Mouse (Mus musculus) hindbrain, embryonic 15.5 days (tissue): ENCODE results near the gene Igfbp1. TPM values are rescaled to one million over a fixed set of nuclear protein-coding genes. Genes with fewer than 3 reads are reported as not detected.

Experiments used
- ATAC-seq: fragments of 200-750 bp; cut with Nextera tagmentation; 2 replicates; pipeline ENCODE4 v1.8.0; 2017; ENCODE audit warnings: low read depth, moderate number of reproducible peaks, moderate TSS enrichment; ENCODE audit not compliant: low FRiP score
- H3K27ac ChIP-seq: fragments of 300-500 bp; sonication (generic); replicated peaks from 2 replicates; pipeline ENCODE4 v1.5.1; 2015; ENCODE audit warnings: mild to moderate bottlenecking, inconsistent platforms
- H3K27me3 ChIP-seq: fragments of 300-500 bp; sonication (generic); 2 replicates; pipeline ENCODE4 v1.6.1; 2015; ENCODE audit warnings: control low read depth, inconsistent platforms
- H3K36me3 ChIP-seq: fragments of 300-500 bp; sonication (generic); 2 replicates; pipeline ENCODE4 v1.6.1; 2015; ENCODE audit warnings: control low read depth, inconsistent platforms
- H3K4me1 ChIP-seq: fragments of 300-500 bp; sonication (generic); replicated peaks from 2 replicates; pipeline ENCODE4 v1.6.1; 2015; ENCODE audit warnings: control low read depth, inconsistent platforms
- H3K4me2 ChIP-seq: fragments of 300-500 bp; sonication (generic); 2 replicates; pipeline ENCODE4 v1.6.1; 2015; ENCODE audit warnings: moderate library complexity, mild to moderate bottlenecking, inconsistent platforms
- H3K4me3 ChIP-seq: fragments of 300-500 bp; sonication (generic); 2 replicates; pipeline ENCODE4 v1.5.1; 2015; ENCODE audit warnings: mild to moderate bottlenecking, inconsistent platforms
- H3K9ac ChIP-seq: fragments of 300-500 bp; sonication (generic); 2 replicates; pipeline ENCODE4 v1.6.1; 2015; ENCODE audit warnings: inconsistent platforms
- H3K9me3 ChIP-seq: fragments of 300-500 bp; sonication (generic); 2 replicates; pipeline ENCODE4 v1.6.1; 2016; ENCODE audit warnings: control low read depth, inconsistent platforms
- WGBS: fragments of 180-500 bp; shearing (Covaris S2); methylation state at CpG from one replicate; pipeline ENCODE4 v1.1.7; 2015; 5-methylcytosine and 5-hydroxymethylcytosine counted together
- polyA plus RNA-seq: library from polyadenylated mRNA; unstranded; fragments of >200 nt; fragmentation: Nextera tagmentation; extraction: Ambion mirVana; gene quantifications from 2 replicates; pipeline ENCODE4 v1.2.1, GENCODE M21; 2015

Gene Igfbp1
- polyA plus RNA-seq, 1 experiment from 2014 or later = 0.13 TPM

DNA sequence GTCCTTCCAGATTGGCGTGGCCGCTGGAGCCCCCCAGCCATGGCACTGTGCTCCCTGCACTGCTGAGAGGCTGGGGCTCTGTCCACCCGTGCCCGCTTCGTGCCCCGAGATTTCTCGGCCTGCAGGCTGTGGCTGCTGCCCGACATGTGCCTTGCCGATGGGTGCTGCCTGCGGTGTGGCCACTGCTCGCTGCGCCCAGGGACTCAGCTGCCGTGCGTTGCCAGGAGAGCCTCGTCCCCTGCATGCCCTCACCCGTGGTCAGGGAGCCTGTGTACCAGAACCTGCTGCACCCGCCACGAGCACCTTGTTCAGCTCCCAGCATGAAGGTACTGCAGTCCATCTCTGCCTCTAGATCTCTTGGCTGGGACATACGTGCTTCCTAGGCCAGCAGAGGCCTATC lies 424 bp downstream of the Igfbp1 start:
- WGBS = 93% methylated on average over 19 of the region's 19 CpGs
- H3K9me3 ChIP-seq = no peaks in the 10 kb centered on the region
- H3K36me3 ChIP-seq = no peaks in the 10 kb centered on the region
- no peak overlapping the region for H3K4me2 ChIP-seq
- H3K4me3 ChIP-seq = no peak overlapping the region
- no peaks in the 10 kb centered on the region for H3K4me1 ChIP-seq
- H3K27ac ChIP-seq = no peak overlapping the region
- no peak overlapping the region for H3K9ac ChIP-seq
- no peaks in the 10 kb centered on the region for H3K27me3 ChIP-seq
- ATAC-seq = no peak

DNA sequence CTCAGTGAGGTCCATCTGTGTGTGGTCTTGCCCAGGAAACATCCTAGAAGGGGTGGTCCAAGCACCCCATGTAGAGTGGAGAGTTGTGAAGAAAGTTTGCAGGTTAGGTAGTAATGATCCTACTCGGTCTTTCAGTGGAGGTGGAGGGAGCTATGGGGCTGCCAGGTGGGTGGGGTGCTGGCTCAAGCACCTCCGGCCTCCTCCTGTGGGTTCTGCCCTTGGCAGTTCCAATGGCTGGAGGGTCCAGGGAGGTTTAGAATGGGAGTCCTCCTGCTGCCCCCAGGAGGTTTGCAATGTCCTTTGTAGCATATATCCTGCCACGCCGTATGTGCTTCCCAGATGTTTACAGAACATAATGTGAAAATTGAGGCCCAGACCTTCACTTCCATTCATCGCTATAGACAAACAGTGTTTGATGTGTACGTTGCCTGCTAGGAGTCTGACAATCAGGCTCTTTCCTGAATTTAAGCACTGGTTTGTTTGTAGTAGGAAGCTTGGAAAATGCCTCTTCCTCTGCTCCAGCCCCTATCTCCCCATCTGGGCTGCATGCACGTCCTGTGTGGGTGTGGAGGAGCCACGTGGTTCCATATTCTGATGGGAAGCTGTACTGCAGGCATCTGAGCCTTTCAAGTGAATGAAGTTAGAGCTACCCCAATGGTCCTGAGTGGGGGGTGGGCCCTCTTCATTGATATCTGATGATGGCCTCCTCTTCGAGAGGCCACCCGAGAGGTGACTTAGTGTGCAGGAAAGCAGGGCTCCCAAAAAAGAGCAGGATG lies 1.1 kb downstream of the Igfbp1 start:
- Histone ChIP-seq H3K9me3 (no peaks in the 10 kb centered on the region), H3K27ac (no peak overlapping the region), H3K9ac (no peak overlapping the region), H3K4me2 (no peak overlapping the region), H3K4me3 (no peak overlapping the region), H3K27me3 (no peaks in the 10 kb centered on the region), H3K4me1 (no peaks in the 10 kb centered on the region), H3K36me3 (no peaks in the 10 kb centered on the region)
- peak; percentile 28; the same call in 1 of the 2 replicates for ATAC-seq
- 85% methylated on average over 10 of the region's 10 CpGs for WGBS

DNA sequence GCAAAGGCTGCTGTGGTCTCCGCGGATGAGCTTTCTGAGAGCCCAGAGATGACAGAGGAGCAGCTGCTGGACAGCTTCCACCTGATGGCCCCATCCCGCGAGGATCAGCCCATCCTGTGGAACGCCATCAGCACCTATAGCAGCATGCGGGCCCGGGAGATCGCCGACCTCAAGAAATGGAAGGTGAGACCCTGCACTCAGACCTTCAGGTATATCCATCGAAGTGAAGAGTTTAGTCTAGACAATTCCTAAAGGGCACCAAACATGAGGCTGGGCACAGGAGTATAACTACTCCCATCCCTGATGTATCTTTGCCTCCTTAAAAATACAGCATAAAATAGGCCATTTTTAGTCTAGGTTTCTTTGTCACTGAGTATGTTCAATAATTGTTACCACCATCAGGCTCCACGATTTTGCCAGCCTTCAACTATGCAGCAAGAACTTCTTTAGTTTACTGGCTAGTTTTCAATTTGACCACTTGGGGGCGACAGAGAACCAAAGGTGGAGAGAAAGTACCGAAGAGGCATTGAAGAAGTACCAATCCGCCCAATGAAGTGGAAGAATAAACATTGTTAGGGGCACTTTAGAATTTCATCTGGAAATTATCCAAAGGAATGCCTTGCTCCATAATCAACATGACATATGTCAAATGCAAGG lies 2.3 kb downstream of the Igfbp1 start:
- no peak overlapping the region for H3K4me2 ChIP-seq
- no peaks in the 10 kb centered on the region for H3K27me3 ChIP-seq
- WGBS = 57% methylated on average over 14 of the region's 14 CpGs
- ATAC-seq = 0 out of 2 replicates have a peak, but pooled peaks have one; percentile 8
- no peaks in the 10 kb centered on the region for H3K9me3 ChIP-seq
- no peaks in the 10 kb centered on the region for H3K4me1 ChIP-seq
- H3K36me3 ChIP-seq = no peaks in the 10 kb centered on the region
- no peak overlapping the region for H3K4me3 ChIP-seq
- H3K9ac ChIP-seq = no peak overlapping the region
- H3K27ac ChIP-seq = no peak overlapping the region

GRCm38 (mm10) chr11:7200393-7200783 lies 2.8 kb downstream of the Igfbp1 start:
- 86% methylated on average over 9 of the region's 9 CpGs for WGBS
- Histone ChIP-seq H3K4me1 (no peaks in the 10 kb centered on the region), H3K27ac (no peak overlapping the region), H3K36me3 (no peaks in the 10 kb centered on the region), H3K9ac (no peak overlapping the region), H3K9me3 (no peaks in the 10 kb centered on the region), H3K4me2 (no peak overlapping the region), H3K27me3 (no peaks in the 10 kb centered on the region), H3K4me3 (no peak overlapping the region)
- ATAC-seq = no peak

- Histone ChIP-seq H3K9ac (no peak overlapping the region), H3K4me2 (no peak overlapping the region), H3K36me3 (no peaks in the 10 kb centered on the region), H3K4me3 (no peak overlapping the region), H3K4me1 (no peaks in the 10 kb centered on the region), H3K27me3 (no peaks in the 10 kb centered on the region), H3K9me3 (no peaks in the 10 kb centered on the region), H3K27ac (no peak overlapping the region)
- 87% methylated on average over 7 of the region's 7 CpGs for WGBS
- ATAC-seq = no peak
These were observed 4.6 kb downstream of the Igfbp1 start for GRCm38 (mm10) chr11:7202206-7202605.

DNA sequence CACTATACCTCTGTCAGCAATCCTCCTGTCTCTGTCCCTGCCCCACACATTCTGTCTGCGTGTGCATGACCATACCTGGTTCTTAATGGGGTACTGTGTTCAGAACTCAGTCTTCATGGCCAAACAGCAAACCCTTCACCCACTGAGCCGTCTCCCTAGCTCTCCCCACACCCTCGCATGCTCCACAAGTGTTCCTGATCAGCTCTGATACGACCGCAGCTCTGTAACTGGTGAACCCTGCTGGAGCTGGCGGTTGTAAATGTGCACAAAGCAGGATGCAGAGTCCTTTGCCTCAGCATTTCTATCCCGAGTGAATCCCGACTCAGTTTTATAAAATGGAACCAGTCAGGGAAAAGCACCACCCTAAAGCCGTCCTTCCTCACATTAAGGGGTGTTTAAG lies 6.3 kb downstream of the Igfbp1 start:
- WGBS = 89% methylated on average over 9 of the region's 9 CpGs
- Histone ChIP-seq H3K27ac (no peak overlapping the region), H3K4me1 (no peaks in the 10 kb centered on the region), H3K27me3 (no peaks in the 10 kb centered on the region), H3K9ac (no peak overlapping the region), H3K36me3 (no peaks in the 10 kb centered on the region), H3K9me3 (no peaks in the 10 kb centered on the region), H3K4me3 (no peak overlapping the region), H3K4me2 (no peak overlapping the region)
- no peak for ATAC-seq

GRCm38 (mm10) chr11:7210343-7210742 lies 12.8 kb downstream of the Igfbp1 start:
- Histone ChIP-seq H3K4me1 (peaks cover 33% of the 10 kb centered on the region), H3K4me2 (no peak overlapping the region), H3K36me3 (no peaks in the 10 kb centered on the region), H3K27me3 (0 out of 2 replicates have a peak, but pooled peaks cover 3% of the 10 kb centered on the region), H3K27ac (no peak overlapping the region), H3K4me3 (no peak overlapping the region), H3K9me3 (no peaks in the 10 kb centered on the region), H3K9ac (no peak overlapping the region)
- no peak for ATAC-seq
- WGBS = 15% methylated on average over 6 of the region's 6 CpGs

DNA sequence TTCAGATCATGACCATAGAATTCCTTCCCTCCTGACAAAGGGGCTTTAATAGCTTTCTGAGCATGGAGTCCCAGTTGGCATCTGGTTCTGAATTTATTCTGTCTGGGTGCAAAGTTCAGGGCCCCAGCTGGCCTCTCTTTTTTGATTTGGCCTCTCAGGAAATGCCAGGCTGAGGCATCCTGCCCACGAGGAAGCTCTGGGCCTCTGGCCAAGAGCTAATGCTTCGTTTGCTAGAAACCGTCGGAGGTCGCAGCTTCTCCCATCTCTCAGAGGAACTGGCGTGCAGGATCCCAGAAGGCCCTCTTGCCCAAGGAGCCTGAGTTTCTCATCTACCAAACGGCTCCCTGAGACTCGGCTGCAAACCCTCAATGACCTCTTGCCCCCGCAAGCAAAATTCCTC lies 13.6 kb downstream of the Igfbp1 start:
- 13% methylated on average over 9 of the region's 9 CpGs for WGBS
- Histone ChIP-seq H3K36me3 (no peaks in the 10 kb centered on the region), H3K4me2 (peak overlapping the region; percentile 34), H3K4me1 (peaks cover 33% of the 10 kb centered on the region), H3K9me3 (no peaks in the 10 kb centered on the region), H3K27ac (no peak overlapping the region), H3K9ac (no peak overlapping the region), H3K4me3 (no peak overlapping the region), H3K27me3 (0 out of 2 replicates have a peak, but pooled peaks cover 3% of the 10 kb centered on the region)
- ATAC-seq = no peak

DNA sequence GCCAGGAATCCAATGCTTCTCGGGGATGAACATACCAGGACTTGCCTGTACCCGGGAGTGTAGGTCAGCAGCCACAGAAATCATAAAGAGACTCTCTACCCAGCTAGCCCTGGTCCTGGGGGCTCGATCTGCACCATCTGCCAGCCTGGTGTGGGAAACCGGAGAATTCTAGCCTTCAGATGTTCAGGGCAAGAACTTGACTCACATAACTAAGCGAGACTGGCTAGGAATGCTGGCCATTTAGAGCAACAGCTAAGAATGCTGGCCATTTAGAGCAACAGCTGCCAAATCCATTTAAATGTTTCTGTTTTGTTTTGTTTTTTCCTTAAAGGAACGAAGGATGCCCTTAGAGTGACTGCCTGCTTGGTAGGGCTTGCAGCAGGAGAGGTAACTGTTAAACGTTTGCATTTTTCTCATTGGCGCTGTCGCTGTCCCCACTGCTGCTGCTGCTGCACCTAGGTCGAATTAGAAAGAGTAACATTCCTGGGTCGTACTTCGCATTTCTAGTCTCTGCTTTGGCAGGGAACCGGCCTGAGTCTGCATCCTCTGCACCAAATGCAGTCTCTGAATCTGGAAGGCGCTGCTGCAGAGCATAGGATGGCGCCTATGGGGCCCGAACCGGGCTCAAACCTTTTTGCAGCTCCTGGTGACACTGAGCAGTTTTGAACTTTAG lies 14.7 kb downstream of the Igfbp1 start:
- H3K4me1 ChIP-seq = peaks cover 33% of the 10 kb centered on the region
- peak overlapping the region; percentile 89 for H3K4me2 ChIP-seq
- H3K4me3 ChIP-seq = peak overlapping the region; percentile 73
- no peaks in the 10 kb centered on the region for H3K9me3 ChIP-seq
- no peak for ATAC-seq
- H3K36me3 ChIP-seq = no peaks in the 10 kb centered on the region
- peak overlapping the region; percentile 85 for H3K9ac ChIP-seq
- WGBS = 18% methylated on average over 17 of the region's 17 CpGs
- H3K27me3 ChIP-seq = peaks cover 3% of the 10 kb centered on the region; the same call in 1 of the 2 replicates
- H3K27ac ChIP-seq = no peak overlapping the region

DNA sequence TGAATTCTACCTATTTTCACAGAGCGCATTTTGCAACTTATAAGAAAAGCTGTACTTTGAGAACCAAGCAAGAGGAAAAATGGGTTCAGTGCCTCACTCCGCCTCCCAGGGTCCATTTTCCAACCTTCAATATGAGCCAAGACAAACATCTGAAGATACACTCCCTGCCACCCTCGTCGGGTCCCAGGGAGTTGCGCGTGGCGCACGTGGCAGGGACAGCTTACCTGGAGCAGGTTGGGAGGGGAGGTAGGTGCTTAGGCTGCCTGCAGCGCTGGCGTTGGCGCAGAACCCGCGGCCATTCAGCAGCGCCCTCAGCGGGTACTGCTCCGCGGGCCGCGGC lies 15.5 kb downstream of the Igfbp1 start:
- no peaks in the 10 kb centered on the region for H3K9me3 ChIP-seq
- peak overlapping the region; percentile 85 for H3K9ac ChIP-seq
- H3K27me3 ChIP-seq = peaks cover 3% of the 10 kb centered on the region; the same call in 1 of the 2 replicates
- H3K4me3 ChIP-seq = peak overlapping the region; percentile 73
- H3K27ac ChIP-seq = peak overlapping the region; percentile 93
- H3K4me1 ChIP-seq = peaks cover 33% of the 10 kb centered on the region
- WGBS = 2% methylated on average over 19 of the region's 19 CpGs
- no peaks in the 10 kb centered on the region for H3K36me3 ChIP-seq
- peak overlapping the region; percentile 89 for H3K4me2 ChIP-seq
- no peak for ATAC-seq

DNA sequence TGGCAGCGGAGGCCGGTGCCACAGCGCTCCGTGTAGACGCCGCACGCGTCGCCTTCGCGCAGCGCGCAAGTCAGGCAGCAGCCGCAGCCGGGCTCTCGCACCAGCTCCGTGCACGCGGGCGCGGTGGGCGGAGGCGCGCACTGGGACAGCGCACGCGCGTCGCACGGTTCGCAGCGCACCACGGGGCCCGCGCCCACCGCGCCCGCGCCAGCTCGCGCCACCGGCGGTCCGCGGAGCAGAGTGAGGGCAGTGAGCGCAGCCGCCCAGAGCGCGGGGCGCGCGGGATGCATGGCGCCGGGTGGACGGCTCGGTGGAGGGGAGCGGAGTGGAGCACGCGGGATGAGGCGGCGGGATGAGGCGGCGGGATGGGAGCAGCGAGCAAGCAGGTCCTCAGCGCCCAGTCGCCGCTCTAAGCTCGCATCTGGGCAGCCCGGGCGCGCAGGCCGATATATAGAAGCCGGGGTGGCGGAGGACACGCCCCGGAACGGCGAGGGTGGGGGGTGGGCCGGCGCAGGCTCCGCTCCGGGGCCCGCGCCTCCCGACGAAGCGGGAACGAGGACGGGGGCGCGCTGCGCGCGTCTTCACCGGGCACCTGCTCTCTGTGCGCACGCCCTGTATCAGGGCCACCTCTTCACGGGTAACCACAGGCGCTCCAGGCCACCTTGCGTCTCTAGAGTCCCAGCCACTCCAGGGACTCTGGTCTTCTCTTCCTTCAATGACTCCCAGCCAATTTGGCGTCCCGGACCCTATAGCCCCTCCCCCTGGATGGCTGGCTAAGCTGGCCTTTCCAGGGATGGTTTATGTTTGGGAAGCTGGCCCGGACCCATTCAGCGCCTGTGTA lies 16.1 kb downstream of the Igfbp1 start, which contains the start of gene Igfbp3:
TSS of gene Igfbp3 (minus strand) at position 423 of the 841 bp plus-strand sequence.
- H3K27me3 ChIP-seq = peaks cover 3% of the 10 kb centered on the region; the same call in 1 of the 2 replicates
- peak within 1 kb of the TSS; percentile 73 for H3K4me3 ChIP-seq
- peak within 1 kb of the TSS; percentile 89 for H3K4me2 ChIP-seq
- H3K4me1 ChIP-seq = peaks cover 33% of the 10 kb centered on the region
- H3K9me3 ChIP-seq = no peaks in the 10 kb centered on the region
- ATAC-seq = peak; percentile 92
- whole genome bisulfite sequencing = under 1% methylated on average over 99 of the region's 104 CpGs
- peak within 1 kb of the TSS; percentile 85 for H3K9ac ChIP-seq
- no peaks in the 10 kb centered on the region for H3K36me3 ChIP-seq
- H3K27ac ChIP-seq = peak within 1 kb of the TSS; percentile 93
